Mouse (Mus musculus) megakaryocyte, embryonic 14.5 days (primary cell): Measurements from ENCODE around the gene 1700021F07Rik.

Experiments used
- FLI1 ChIP-seq: IDR thresholded peaks from 2 replicates; pipeline ENCODE4 v1.6.1; 2012; ENCODE audit warnings: low read length, inconsistent platforms, mixed read lengths
- GATA1 ChIP-seq: IDR thresholded peaks from 3 replicates; pipeline ENCODE4 v1.6.1; 2012; ENCODE audit warnings: mixed read lengths, low read length, inconsistent platforms, borderline replicate concordance

DNA sequence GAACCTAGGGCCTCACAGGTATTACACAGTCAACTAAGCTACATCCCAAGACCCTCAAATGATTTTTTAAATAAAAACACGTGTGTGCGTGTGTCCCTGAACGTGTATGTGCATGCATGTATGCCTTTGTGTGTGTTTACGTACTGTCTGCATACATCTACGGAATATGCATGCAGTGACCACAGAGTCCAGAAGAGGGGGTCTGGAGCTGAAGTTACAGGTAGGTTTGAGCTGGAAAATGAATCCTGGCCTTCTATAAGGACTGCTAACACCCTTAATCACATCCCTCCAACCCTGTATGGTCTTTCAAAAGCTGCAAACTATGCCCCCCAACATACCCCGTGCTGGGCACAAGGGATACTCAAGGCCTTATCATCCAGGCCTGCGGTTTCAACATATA is 41.0 kb downstream of the 1700021F07Rik start:
- no peak for TF ChIP-seq GATA1
- no peak for TF ChIP-seq FLI1
